Mouse (Mus musculus): ENCODE measurements around the gene Bloc1s5. TPM values are rescaled to one million over a fixed set of nuclear protein-coding genes. Genes with fewer than 3 reads are reported as not detected.
A peak's percentile ranks its signal among the peaks of the same experiment; 100 is the strongest.
"Not testable (repeated sequence)": the region's sequence is repeated elsewhere in the genome, so short reads cannot be mapped to it uniquely, and the experiment has no call there.

Gene Bloc1s5
- 27.9 and 31.4 TPM in 2 replicates for polyA plus RNA-seq (2014; fragmentation: Nextera tagmentation; extraction: Ambion mirVana)

DNA sequence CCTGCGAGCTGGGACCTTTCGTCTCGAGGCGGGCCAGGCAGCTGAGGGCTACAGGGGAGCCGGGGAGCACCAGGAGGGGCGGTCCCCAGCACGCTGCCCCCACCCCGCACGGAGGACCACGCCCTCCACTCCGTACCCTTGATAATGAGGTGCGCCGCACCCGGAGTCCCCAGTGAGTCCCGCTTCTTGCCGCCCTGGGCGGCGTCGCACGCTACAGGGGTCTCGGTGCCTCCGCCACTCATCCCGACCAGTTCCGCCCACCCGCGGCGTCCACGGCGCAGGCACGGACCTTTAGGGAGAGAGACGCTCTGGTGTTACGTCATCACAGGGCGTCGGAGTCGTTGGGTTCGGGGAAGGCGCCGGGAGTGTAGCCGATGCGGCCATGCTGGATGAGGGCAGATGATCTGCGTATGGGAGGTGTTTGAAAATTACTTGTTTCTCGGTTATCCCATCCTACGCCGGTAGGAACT, at the start of gene Bloc1s5:
Gene Bloc1s5 (minus strand): TSS at position 310 of the 470 bp plus-strand sequence.
- no peaks in the 10 kb centered on the region for H3K4me1 ChIP-seq (ENCODE audit: control insufficient read depth, insufficient read depth, low read length)
- H3K27ac ChIP-seq (replicated peaks; ENCODE audit: low read depth, low read length), result no peak within 1 kb of the TSS
- H3K9ac ChIP-seq (replicated peaks; ENCODE audit: low read length), result peak within 1 kb of the TSS; percentile 67
- DNase-seq (ENCODE audit: low spot score) (peak; percentile 97), ATAC-seq (replicated peaks; ENCODE audit: insufficient number of reproducible peaks, low FRiP score, low TSS enrichment, low read depth) (peak; percentile 94)
- H3K27me3 ChIP-seq (ENCODE audit: control insufficient read depth, insufficient read depth, low read length), result no peaks in the 10 kb centered on the region
- 0% methylated on average over 44 of the region's 44 CpGs for WGBS
- no peaks in the 10 kb centered on the region for H3K36me3 ChIP-seq (replicated peaks; ENCODE audit: control insufficient read depth, insufficient read depth, low read depth, low read length)
- H3K4me3 ChIP-seq (ENCODE audit: low read depth, low read length), result peak within 1 kb of the TSS; percentile 71
- peak within 1 kb of the TSS; percentile 49 for H3K4me2 ChIP-seq (ENCODE audit: low read depth, low read length)
- no peaks in the 10 kb centered on the region for H3K9me3 ChIP-seq (replicated peaks; ENCODE audit: control insufficient read depth, low read length)

DNA sequence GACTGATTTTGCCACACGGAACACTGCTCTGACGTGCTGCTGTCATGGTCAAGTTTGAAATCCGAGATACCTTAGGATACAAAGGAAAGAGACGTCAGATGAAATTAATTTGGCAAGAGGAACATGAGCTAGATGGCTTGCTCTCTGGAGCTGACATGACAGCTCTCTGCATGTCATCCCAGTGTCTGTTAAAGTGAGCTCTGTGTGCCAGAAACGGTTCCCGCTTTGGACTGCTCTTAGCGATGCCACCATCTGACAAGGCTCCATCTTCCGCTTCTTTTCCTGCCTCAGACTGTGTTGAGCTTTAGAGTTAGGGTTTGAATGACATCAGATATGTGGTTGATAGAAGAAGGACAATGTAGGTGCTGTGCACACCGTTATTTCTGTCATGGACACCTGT, 37.4 kb upstream of the Bloc1s5 start:
- Histone ChIP-seq H3K9ac (replicated peaks; ENCODE audit: low read length) (no peak overlapping the region), H3K9me3 (replicated peaks; ENCODE audit: control insufficient read depth, low read length) (no peaks in the 10 kb centered on the region), H3K4me3 (ENCODE audit: low read depth, low read length) (no peak overlapping the region), H3K27me3 (ENCODE audit: control insufficient read depth, insufficient read depth, low read length) (no peaks in the 10 kb centered on the region), H3K4me1 (ENCODE audit: control insufficient read depth, insufficient read depth, low read length) (no peaks in the 10 kb centered on the region), H3K36me3 (replicated peaks; ENCODE audit: control insufficient read depth, insufficient read depth, low read depth, low read length) (no peaks in the 10 kb centered on the region), H3K27ac (replicated peaks; ENCODE audit: low read depth, low read length) (no peak overlapping the region), H3K4me2 (ENCODE audit: low read depth, low read length) (no peak overlapping the region)
- DNase-seq (ENCODE audit: low spot score) (no peak), ATAC-seq (replicated peaks; ENCODE audit: insufficient number of reproducible peaks, low FRiP score, low TSS enrichment, low read depth) (no peak)
- 73% methylated on average over 9 of the region's 9 CpGs for WGBS

DNA sequence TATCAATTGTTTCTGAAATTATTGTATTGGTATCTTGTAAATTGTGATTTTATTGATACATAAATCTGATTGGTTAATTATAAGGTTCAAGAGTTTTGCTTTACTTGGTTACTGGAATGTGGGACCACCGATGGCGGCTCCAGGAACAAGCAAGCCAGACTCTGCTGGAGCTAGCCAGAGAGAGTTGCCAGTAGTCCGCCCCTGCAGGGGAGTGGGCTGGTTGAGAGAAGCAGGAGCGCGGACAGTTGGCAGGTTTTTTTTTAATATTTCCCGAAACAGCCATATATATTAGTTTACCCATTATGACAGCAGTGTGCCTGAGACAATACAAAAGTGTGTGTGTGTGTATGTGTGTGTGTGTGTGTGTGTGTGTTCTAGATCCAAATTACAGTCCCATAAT, 36.5 kb upstream of the Bloc1s5 start:
- not testable (repeated sequence) for H3K4me3 ChIP-seq (ENCODE audit: low read depth, low read length); H3K4me2 ChIP-seq (ENCODE audit: low read depth, low read length); H3K27me3 ChIP-seq (ENCODE audit: control insufficient read depth, insufficient read depth, low read length); ATAC-seq (replicated peaks; ENCODE audit: insufficient number of reproducible peaks, low FRiP score, low TSS enrichment, low read depth); H3K36me3 ChIP-seq (replicated peaks; ENCODE audit: control insufficient read depth, insufficient read depth, low read depth, low read length); H3K9me3 ChIP-seq (replicated peaks; ENCODE audit: control insufficient read depth, low read length); H3K27ac ChIP-seq (replicated peaks; ENCODE audit: low read depth, low read length); H3K4me1 ChIP-seq (ENCODE audit: control insufficient read depth, insufficient read depth, low read length); DNase-seq (ENCODE audit: low spot score); H3K9ac ChIP-seq (replicated peaks; ENCODE audit: low read length)
- 88% methylated on average over 6 of the region's 6 CpGs for WGBS

DNA sequence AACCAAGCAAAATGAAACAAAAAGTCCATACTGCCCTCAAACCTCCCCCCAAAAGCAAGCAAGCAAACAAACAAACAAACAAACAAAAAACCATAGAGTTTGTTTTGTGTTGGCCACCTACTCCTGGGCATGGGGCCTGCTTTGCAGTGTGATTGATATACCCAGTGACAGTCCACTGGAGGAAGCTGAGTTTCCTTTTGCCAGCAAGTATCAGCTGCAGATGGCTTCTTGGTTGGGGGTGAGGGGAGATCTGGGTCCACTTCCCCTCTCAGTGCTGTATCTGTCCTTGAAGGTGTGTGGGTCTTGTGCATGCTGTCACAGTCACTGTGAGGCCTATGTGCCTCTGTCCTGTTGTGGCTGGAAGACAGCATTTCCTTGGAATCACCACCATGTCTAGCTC, 35.1 kb upstream of the Bloc1s5 start:
- H3K36me3 ChIP-seq (replicated peaks; ENCODE audit: control insufficient read depth, insufficient read depth, low read depth, low read length), result no peaks in the 10 kb centered on the region
- no peaks in the 10 kb centered on the region for H3K27me3 ChIP-seq (ENCODE audit: control insufficient read depth, insufficient read depth, low read length)
- H3K27ac ChIP-seq (replicated peaks; ENCODE audit: low read depth, low read length), result no peak overlapping the region
- DNase-seq (ENCODE audit: low spot score) (no peak), ATAC-seq (replicated peaks; ENCODE audit: insufficient number of reproducible peaks, low FRiP score, low TSS enrichment, low read depth) (no peak)
- no peak overlapping the region for H3K4me2 ChIP-seq (ENCODE audit: low read depth, low read length)
- H3K9ac ChIP-seq (replicated peaks; ENCODE audit: low read length), result no peak overlapping the region
- no peak overlapping the region for H3K4me3 ChIP-seq (ENCODE audit: low read depth, low read length)
- H3K9me3 ChIP-seq (replicated peaks; ENCODE audit: control insufficient read depth, low read length), result no peaks in the 10 kb centered on the region
- no peaks in the 10 kb centered on the region for H3K4me1 ChIP-seq (ENCODE audit: control insufficient read depth, insufficient read depth, low read length)

DNA sequence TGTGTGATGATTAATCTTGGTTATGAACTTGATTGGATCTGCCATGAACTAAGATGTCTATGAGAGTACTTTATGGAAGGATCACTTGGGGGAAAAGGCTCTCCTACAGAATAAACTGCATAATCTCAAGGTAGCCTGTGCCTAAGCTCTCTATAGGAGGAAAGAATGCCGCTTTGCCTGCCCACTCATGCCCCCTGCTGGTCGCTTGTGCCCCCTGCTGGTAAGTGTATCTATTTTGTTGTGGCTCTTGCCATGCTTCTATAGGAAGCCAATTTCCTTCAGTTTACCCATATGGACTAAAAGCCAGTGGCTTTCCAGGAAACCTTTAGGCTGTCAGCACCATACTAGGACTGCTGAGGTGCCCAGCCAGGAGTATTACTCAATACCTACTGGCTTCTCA, 33.6 kb upstream of the Bloc1s5 start:
- Histone ChIP-seq H3K27me3 (ENCODE audit: control insufficient read depth, insufficient read depth, low read length) (no peaks in the 10 kb centered on the region), H3K4me2 (ENCODE audit: low read depth, low read length) (no peak overlapping the region), H3K4me3 (ENCODE audit: low read depth, low read length) (no peak overlapping the region), H3K36me3 (replicated peaks; ENCODE audit: control insufficient read depth, insufficient read depth, low read depth, low read length) (no peaks in the 10 kb centered on the region), H3K9me3 (replicated peaks; ENCODE audit: control insufficient read depth, low read length) (no peaks in the 10 kb centered on the region), H3K4me1 (ENCODE audit: control insufficient read depth, insufficient read depth, low read length) (no peaks in the 10 kb centered on the region), H3K27ac (replicated peaks; ENCODE audit: low read depth, low read length) (no peak overlapping the region), H3K9ac (replicated peaks; ENCODE audit: low read length) (no peak overlapping the region)
- peak; percentile 30 for DNase-seq (ENCODE audit: low spot score)
- 19% methylated on average over 2 of the region's 2 CpGs for WGBS
- ATAC-seq (replicated peaks; ENCODE audit: insufficient number of reproducible peaks, low FRiP score, low TSS enrichment, low read depth), result no peak

DNA sequence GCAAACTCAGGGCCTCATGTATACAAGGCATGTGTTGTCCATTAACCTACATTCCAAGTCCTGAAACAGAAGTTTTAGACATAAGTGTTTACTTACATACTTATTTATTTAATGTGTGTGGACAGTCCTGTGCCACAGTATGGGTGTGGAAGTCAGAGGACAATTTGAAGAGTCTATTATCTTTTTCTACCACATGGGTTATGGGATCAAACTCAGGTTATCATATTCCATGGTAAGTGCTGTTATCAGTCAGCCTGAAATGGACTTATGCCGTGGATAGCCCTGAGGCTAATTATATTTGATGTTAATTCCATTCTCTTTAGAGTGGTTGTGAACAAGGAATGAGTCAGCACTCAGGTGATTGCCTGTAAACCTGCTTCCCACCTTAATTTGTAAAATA, 29.8 kb upstream of the Bloc1s5 start:
- no peaks in the 10 kb centered on the region for H3K27me3 ChIP-seq (ENCODE audit: control insufficient read depth, insufficient read depth, low read length)
- no peak overlapping the region for H3K4me2 ChIP-seq (ENCODE audit: low read depth, low read length)
- H3K9ac ChIP-seq (replicated peaks; ENCODE audit: low read length), result no peak overlapping the region
- no peak for DNase-seq (ENCODE audit: low spot score)
- no peak for ATAC-seq (replicated peaks; ENCODE audit: insufficient number of reproducible peaks, low FRiP score, low TSS enrichment, low read depth)
- H3K9me3 ChIP-seq (replicated peaks; ENCODE audit: control insufficient read depth, low read length), result no peaks in the 10 kb centered on the region
- no peaks in the 10 kb centered on the region for H3K36me3 ChIP-seq (replicated peaks; ENCODE audit: control insufficient read depth, insufficient read depth, low read depth, low read length)
- no peaks in the 10 kb centered on the region for H3K4me1 ChIP-seq (ENCODE audit: control insufficient read depth, insufficient read depth, low read length)
- H3K4me3 ChIP-seq (ENCODE audit: low read depth, low read length), result no peak overlapping the region
- no peak overlapping the region for H3K27ac ChIP-seq (replicated peaks; ENCODE audit: low read depth, low read length)
- WGBS, result 76% methylated on average over 1 of the region's 1 CpGs

DNA sequence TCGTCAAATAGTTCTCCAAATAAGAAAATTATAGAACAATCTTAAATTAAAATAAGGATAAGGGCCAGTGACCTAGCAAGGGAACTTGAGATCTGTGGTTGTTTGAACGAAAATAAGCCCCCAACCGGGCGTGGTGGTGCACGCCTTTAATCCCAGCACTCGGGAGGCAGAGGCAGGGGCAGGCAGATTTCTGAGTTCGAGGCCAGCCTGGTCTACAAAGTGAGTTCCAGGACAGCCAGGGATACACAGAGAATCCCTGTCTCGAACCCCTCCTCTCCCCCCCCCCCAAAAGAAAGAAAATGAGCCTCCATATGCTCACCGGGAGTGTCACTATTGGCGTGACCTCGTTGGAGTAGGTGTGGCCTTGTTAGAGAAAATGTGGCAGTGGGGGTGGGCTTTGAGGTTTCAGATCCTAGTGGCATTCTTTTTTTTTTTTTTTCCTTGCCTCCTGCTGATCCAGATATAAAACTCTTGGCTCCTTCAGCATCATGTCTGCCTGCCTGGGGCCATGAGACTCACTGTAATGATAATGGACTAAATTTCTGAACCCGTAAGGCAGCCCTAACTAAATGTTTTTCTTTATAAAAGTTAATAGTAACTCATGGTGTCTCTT, 24.7 kb upstream of the Bloc1s5 start:
- H3K4me1 ChIP-seq (ENCODE audit: control insufficient read depth, insufficient read depth, low read length), result no peaks in the 10 kb centered on the region
- no peak overlapping the region for H3K27ac ChIP-seq (replicated peaks; ENCODE audit: low read depth, low read length)
- WGBS, result 87% methylated on average over 12 of the region's 12 CpGs
- H3K9ac ChIP-seq (replicated peaks; ENCODE audit: low read length), result no peak overlapping the region
- H3K36me3 ChIP-seq (replicated peaks; ENCODE audit: control insufficient read depth, insufficient read depth, low read depth, low read length), result 0 out of 2 replicates have a peak, but pooled peaks cover 2% of the 10 kb centered on the region
- no peak overlapping the region for H3K4me2 ChIP-seq (ENCODE audit: low read depth, low read length)
- ATAC-seq (replicated peaks; ENCODE audit: insufficient number of reproducible peaks, low FRiP score, low TSS enrichment, low read depth) (no peak), DNase-seq (ENCODE audit: low spot score) (no peak)
- no peak overlapping the region for H3K4me3 ChIP-seq (ENCODE audit: low read depth, low read length)
- H3K9me3 ChIP-seq (replicated peaks; ENCODE audit: control insufficient read depth, low read length), result no peaks in the 10 kb centered on the region
- H3K27me3 ChIP-seq (ENCODE audit: control insufficient read depth, insufficient read depth, low read length), result no peaks in the 10 kb centered on the region

DNA sequence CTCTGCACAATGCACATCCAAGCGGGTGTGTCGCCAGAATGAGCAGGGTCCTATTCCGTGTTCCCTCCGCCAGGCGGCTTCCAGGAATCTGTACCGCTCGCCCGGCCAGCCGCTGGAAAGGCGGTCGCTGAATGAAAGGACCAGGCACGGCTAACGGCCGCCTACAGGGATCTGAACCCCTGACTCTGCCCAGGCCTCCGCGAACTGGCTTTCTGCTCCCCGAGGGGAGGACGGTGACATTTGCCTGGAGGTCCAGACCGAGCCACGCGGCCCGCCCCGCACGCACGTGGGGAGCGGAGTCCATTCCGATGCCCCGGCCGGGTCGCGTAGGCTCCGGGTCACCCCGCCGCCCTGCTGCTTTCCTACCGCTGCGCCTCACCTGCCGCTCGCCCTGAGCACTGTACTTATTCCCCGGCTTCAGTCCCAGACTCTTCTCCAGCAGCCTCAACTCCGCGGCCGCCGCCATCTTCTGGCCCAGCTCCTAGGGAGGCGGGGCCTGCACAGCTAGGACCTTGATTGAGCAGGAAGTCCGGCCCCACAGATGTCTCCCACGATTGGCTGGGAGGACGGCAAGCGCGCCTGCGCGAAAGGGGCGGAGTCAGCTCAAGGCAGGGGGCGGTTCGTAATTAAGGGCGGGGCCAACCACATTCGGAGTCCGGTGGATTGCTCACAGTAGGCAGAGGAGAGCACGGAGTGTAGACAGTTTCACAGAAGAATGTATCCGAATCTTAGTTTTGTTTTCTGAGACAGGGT, 23.8 kb upstream of the Bloc1s5 start, which contains the start of gene Eef1e1:
Gene Eef1e1 (minus strand): TSS at position 531 of the 753 bp plus-strand sequence.
- DNase-seq (ENCODE audit: low spot score), result peak; percentile 95
- Histone ChIP-seq H3K9me3 (replicated peaks; ENCODE audit: control insufficient read depth, low read length) (no peaks in the 10 kb centered on the region), H3K4me2 (ENCODE audit: low read depth, low read length) (peak within 1 kb of the TSS; percentile 76), H3K4me1 (ENCODE audit: control insufficient read depth, insufficient read depth, low read length) (no peaks in the 10 kb centered on the region), H3K36me3 (replicated peaks; ENCODE audit: control insufficient read depth, insufficient read depth, low read depth, low read length) (peaks cover 2% of the 10 kb centered on the region; the same call in 1 of the 2 replicates), H3K4me3 (ENCODE audit: low read depth, low read length) (peak within 1 kb of the TSS; percentile 96), H3K9ac (replicated peaks; ENCODE audit: low read length) (peak within 1 kb of the TSS; percentile 95), H3K27me3 (ENCODE audit: control insufficient read depth, insufficient read depth, low read length) (no peaks in the 10 kb centered on the region), H3K27ac (replicated peaks; ENCODE audit: low read depth, low read length) (peak within 1 kb of the TSS; percentile 76)
- ATAC-seq (replicated peaks; ENCODE audit: insufficient number of reproducible peaks, low FRiP score, low TSS enrichment, low read depth), result peak; percentile 99
- under 1% methylated on average over 59 of the region's 59 CpGs for WGBS
